Mouse (Mus musculus): ENCODE data around the gene Mtln.

Mtln gene

GRCm38 (mm10) chr2:127773938-127774577 is 18.2 kb downstream of the Mtln start:
- no peak for TF ChIP-seq GATA4 (IDR thresholded peaks at IDR 0.05; ENCODE audit: insufficient replicate concordance, low read length)

- no peak for TF ChIP-seq GATA4 (IDR thresholded peaks at IDR 0.05; ENCODE audit: insufficient replicate concordance, low read length)
Observed at GRCm38 (mm10) chr2:127761587-127761986, 30.7 kb downstream of the Mtln start.

- no peak for TF ChIP-seq GATA4 (IDR thresholded peaks at IDR 0.05; ENCODE audit: insufficient replicate concordance, low read length)
Observed at GRCm38 (mm10) chr2:127760429-127761000, 31.8 kb downstream of the Mtln start.

GRCm38 (mm10) chr2:127760014-127760413 is 32.3 kb downstream of the Mtln start:
- TF ChIP-seq GATA4 (IDR thresholded peaks at IDR 0.05; ENCODE audit: insufficient replicate concordance, low read length) = no peak

GRCm38 (mm10) chr2:127759157-127759880 is 33.0 kb downstream of the Mtln start:
- TF ChIP-seq GATA4 (IDR thresholded peaks at IDR 0.05; ENCODE audit: insufficient replicate concordance, low read length) = peak; percentile 59; the same call in 1 of the 2 replicates

GRCm38 (mm10) chr2:127757171-127757570 is 35.1 kb downstream of the Mtln start:
- no peak for TF ChIP-seq GATA4 (IDR thresholded peaks at IDR 0.05; ENCODE audit: insufficient replicate concordance, low read length)

- TF ChIP-seq GATA4 (IDR thresholded peaks at IDR 0.05; ENCODE audit: insufficient replicate concordance, low read length) = no peak
Observed at GRCm38 (mm10) chr2:127754113-127754512, 38.2 kb downstream of the Mtln start.

- no peak for TF ChIP-seq GATA4 (IDR thresholded peaks at IDR 0.05; ENCODE audit: insufficient replicate concordance, low read length)
Observed at GRCm38 (mm10) chr2:127751849-127752610, 40.3 kb downstream of the Mtln start.

- no peak for TF ChIP-seq GATA4 (IDR thresholded peaks at IDR 0.05; ENCODE audit: insufficient replicate concordance, low read length)
Observed at GRCm38 (mm10) chr2:127749376-127749775, 42.9 kb downstream of the Mtln start.

- no peak for TF ChIP-seq GATA4 (IDR thresholded peaks at IDR 0.05; ENCODE audit: insufficient replicate concordance, low read length)
Observed at GRCm38 (mm10) chr2:127748316-127748715, 44.0 kb downstream of the Mtln start.

- no peak for TF ChIP-seq GATA4 (IDR thresholded peaks at IDR 0.05; ENCODE audit: insufficient replicate concordance, low read length)
Observed at GRCm38 (mm10) chr2:127742637-127743036, 49.7 kb downstream of the Mtln start.

Data from liver, adult (tissue).